Mouse (Mus musculus) left cerebral cortex, adult 2 months (tissue): Measurements from ENCODE around the gene Selenom. TPM values are rescaled to one million over a fixed set of nuclear protein-coding genes. Genes with fewer than 3 reads are reported as not detected.

Experiments
- DNase-seq, 2 experiments: peaks; one replicate each; pipeline ENCODE4 v3.0.0; 2021 to 2022; ENCODE audit warnings: low spot score in 2 of 2, mixed read lengths in 1 of 2; ENCODE audit errors: extremely low spot score in 1 of 2
- H3K27ac ChIP-seq: fragments of 200-600 bp; 2 replicates; pipeline ENCODE4 v1.8.1; 2022
- H3K4me3 ChIP-seq: fragments of 200-600 bp; 2 replicates; pipeline ENCODE4 v1.8.1; 2022
- CTCF ChIP-seq: fragments of 200-600 bp; IDR thresholded peaks from 2 replicates; pipeline ENCODE4 v1.8.1; 2022; ENCODE audit warnings: antibody characterized with exemption, mild to moderate bottlenecking, moderate library complexity
- intact Hi-C: fragments of 180-260 bp; cut with DNase I; formaldehyde crosslinking; loops from one replicate; pipeline ENCODE4 v1.15.1; 2025
- total RNA-seq, 2 experiments: library from RNA; stranded (reverse); gene quantifications; 2 replicates each; pipeline ENCODE4 v1.2.3; 2021

Selenom gene
- total RNA-seq, 2 experiments from 2014 or later = 135 to 138 TPM

DNA sequence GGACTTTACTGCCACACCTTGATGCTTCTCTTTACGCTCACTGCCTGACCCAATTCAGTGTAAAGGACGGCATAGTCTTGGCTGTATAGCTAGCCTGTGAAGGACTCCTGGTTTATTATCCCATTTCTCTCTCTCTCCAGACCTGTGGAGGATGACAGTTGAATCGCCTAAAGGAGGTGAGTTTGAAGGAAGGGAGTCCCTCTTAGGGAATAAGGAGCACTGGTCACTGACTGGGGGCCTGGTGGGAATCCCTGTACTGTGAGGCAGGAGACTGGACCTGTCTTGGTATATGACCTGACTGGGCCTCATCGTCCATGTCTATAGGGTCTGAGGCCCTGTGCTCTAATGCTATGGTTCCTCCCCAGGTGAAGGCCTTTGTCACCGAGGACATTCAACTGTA, 1.6 kb downstream of the Selenom start:
- TF ChIP-seq CTCF = no peak
- intact Hi-C loops = no loop called here
- no peak for DNase-seq
- H3K4me3 ChIP-seq = peak overlapping the region; percentile 58
- H3K27ac ChIP-seq = 0 out of 2 replicates have a peak overlapping the region, but pooled peaks have one; percentile 86

DNA sequence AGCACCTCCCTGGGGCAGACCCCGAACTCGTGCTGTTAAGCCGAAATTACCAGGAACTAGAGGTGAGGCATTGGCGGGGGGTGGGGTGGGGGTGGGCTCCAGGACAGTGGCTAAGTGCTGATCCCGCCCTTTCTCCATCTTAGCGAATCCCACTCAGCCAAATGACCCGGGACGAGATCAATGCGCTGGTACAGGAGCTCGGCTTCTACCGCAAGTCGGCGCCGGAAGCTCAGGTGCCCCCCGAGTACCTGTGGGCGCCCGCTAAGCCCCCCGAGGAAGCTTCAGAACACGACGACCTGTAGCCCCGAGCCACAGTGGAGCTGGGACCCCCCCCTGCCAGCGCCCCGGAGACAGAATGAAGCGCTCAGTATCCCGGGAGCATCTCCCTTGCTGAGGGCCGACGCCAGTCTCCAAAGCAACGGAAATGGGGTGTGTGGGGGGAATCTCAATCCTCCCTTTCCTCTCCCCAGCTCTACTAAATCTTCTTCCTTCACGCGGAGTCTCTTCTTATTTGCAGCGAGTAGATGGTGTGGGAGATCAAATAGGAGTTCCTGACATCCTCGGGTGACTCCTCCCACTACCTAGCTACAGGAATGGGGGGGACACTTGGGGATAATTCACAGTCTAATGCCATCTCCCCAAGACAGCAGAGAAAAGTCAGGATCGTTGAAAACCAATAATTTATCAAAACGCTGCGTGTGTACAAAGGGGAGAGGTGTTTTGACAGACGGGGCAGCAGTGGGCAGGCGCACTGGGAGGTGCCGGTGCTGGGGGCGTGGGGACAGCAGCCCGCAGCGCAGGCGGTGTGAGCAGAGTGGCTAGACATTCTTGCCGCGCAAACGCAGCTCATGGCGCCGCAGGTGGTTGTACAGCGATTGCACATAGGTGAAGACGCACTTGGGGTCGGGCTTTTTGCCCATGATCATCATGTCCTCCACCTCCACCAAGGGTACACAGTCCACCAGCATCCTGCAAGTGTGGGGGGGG, 2.7 kb downstream of the Selenom start:
- DNase-seq = peak in 1 of 2 experiments; percentile 48
- H3K27ac ChIP-seq = no peak overlapping the region
- peak overlapping the region; percentile 3; the same call in 1 of the 2 replicates for H3K4me3 ChIP-seq
- TF ChIP-seq CTCF = no peak
- intact Hi-C loops = no loop called here

DNA sequence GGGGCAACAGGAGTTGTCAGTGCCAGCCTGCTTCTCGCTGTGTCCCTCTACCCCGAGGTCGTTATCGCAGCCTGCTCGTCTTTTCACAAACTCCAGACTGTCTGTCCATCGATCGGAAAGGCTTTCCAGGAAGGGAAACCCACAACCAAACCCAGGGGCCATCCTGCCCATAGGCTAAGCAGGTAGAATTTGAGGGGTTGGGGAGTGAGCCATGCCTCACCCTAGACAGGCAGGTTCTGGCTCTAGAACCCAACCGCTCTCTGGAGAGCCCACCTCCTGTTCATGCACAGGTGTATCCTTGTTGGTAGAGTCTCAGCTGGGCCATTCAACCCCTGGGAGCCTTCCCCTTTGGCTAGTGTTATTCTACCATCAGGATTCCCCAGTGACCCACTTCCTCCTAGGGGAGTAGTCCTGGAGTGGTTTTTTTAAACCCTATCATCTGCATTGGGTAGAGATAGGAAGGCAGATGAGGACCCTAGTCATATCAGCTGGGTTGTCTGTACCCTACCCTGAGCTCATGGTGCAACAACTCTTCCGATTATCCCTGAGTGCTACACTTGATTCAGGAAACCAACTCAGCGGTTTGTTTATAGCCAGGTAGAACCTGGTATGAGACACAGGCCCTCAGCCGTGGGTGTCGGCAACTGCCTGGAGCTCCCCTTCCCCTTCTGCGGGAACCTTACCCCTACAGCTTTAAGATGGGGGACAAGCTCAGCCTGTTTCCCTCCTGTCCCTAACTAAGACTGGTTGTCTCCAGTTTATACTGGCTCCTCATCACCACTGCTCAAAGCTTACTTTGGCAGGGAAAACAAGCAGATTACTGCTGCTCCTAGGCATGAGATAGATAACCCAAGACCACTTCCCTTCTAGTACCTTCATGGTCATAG, 3.6 kb downstream of the Selenom start:
- intact Hi-C loops = no loop called here
- no peak for TF ChIP-seq CTCF
- no peak overlapping the region for H3K27ac ChIP-seq
- DNase-seq = no peak
- H3K4me3 ChIP-seq = no peak overlapping the region

DNA sequence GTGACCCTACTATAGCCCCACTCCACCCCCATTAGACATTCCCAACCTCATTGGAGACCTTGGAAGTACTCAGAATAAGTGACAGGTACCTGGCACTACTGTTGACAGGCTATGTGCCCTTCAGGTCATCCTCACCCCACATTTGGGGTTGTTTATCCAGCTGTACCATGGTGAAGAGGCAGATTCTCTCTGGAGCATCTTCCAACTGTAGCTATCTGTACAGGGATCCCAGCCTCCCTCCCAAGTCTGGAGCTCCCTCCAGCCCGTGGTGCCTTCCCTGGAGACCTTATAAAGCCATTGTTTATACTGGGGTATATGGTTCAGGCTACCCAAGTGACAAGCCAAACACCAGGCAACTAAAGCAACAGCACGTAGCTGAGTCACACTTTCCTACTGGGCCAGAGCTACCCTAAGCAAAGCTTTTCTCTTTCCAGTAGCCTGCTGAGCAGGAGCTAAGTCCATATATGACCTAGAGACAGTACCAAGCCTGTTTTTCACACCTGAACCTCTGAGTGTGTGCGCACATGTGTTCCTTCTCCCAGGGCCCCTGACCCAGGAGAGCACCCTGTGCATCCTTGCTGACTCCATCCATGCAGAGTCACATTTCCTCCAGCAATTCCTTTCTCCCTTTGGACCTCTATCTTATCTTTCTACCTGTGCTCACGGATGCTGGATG, 4.7 kb downstream of the Selenom start:
- H3K4me3 ChIP-seq = no peak overlapping the region
- no peak overlapping the region for H3K27ac ChIP-seq
- no peak for DNase-seq
- no peak for TF ChIP-seq CTCF
- intact Hi-C loops = no loop called here

DNA sequence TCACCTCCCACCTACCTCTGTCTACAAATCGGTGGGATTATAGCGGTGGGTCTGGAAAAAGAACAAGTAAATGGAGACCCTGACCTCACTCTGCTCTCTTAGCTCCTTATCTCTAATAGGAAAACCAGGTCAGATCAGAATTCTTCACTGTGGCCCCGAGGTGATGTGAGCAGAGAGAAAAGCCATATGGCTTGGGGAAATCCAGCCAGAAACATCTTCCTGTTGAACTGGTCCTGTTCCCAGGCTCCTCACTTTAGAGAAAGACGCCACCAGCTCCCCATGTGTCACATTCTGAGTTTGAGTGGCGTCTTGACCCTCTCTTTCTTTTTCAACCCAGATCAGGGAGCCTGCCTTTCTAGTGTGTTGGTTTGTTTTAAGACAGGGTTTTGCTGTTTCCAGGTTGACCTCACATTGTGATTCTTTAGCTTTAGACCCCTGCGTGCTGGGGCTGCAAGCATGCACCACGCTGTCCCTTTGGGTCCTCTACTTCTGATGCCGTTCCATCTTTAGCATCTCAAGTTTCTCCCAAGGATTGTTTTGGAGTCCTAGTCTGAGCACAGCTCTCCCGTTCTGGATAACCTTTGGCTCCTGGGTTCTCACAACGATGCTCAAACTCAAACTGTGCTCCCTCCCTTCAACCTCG, 5.4 kb downstream of the Selenom start:
- H3K27ac ChIP-seq = no peak overlapping the region
- no peak overlapping the region for H3K4me3 ChIP-seq
- intact Hi-C loops = no loop called here
- DNase-seq = no peak
- TF ChIP-seq CTCF = no peak

DNA sequence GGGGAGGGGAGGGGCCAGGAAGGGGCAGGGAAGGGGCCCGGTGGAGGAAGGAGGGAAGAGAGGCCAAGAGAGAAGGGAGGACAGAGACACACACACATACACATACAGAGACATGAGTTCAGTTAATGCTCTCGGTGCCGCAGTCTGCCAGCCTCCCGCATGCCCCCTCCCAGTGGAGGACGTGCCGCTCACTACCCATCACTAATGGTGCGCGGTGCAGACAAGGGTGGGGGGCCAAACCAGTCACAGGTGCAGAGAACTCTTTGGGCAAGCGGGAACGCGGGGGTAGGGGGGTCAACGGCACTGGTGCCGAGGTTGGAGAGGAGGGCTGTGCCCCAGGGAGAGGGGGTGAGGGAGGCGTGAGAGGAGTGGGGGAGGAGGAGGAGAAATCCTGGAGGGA, 6.4 kb downstream of the Selenom start:
- H3K27ac ChIP-seq = no peak overlapping the region
- H3K4me3 ChIP-seq = no peak overlapping the region
- intact Hi-C loops = no loop called here
- no peak for DNase-seq
- no peak for TF ChIP-seq CTCF

DNA sequence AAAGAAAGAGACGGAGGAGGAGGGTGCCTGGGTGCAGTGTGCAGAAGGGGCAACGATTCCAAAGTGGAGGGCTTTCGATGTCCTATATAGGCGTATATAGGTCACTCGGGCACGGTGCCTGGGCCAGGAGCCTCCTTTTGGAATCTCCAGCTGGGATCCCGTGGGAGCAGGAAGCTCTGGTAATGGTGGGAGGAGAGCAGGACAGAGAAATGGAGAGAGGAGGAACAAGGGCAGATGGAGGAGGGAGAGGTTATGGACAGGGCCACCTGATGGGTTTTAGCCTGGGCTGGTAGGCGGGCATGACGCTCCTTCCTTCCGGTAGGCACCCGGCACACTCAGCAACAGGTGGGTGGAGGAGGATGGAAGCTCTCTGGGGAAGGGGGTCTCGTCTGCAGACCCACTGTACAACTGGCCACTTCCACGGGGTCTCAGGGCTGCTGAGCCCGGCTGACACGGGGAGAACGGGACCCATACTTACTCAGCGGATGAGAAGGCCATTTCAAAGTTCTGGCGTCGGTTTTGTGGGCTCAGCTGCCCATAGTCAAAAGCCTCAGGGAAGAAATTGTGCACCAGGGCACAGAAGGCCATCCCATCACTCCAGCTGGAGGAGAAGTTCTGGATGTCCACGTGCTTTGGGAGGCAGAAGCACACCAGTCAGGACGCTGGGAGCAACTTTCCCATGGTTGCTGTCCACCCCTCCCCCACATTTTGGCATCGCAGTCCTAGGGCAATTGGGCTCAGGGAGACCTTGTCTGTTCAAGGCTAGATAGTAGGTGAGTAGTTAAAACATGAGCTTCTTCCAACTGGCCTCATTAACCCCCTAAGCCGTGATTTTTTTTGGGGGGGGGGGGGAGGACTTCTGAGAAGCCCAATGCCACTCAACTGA, 7.1 kb downstream of the Selenom start:
- H3K4me3 ChIP-seq = no peak overlapping the region
- TF ChIP-seq CTCF = no peak
- H3K27ac ChIP-seq = no peak overlapping the region
- DNase-seq = no peak
- intact Hi-C loops = no loop called here

DNA sequence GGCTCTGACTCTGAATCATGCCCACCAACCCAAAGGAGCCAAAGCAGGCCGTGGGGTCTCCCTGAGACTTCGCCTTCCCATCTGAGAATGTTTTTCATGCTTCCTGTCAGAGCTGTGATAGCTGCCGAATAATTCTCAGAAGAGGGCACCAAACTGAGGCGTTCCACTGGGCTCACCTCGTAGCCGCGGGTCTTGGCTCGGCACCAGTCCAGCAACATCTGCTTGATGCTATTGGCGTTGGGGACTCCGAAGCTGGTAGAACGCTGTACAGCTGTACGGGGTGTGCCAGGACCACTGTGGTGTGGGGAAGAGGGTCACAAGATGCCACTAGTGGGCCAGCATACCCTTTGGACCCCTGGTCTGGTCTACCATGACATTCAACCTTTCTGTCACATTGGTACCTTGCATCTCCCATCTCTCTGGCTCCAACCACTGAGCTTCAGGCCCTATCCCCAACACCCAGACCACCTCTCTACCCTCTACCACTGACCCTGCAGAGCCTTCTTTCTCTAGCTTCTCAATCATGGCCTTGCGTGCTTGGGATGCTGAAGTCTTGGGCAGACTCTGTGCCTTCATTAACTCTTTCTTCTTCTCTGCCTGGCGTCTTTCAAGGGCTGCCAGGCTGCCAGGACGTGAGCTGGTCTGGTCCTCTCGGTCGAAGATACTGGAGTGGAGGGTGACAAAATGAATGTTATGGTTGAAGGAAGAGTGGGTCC, 8.0 kb downstream of the Selenom start:
- Histone ChIP-seq H3K4me3 (no peak overlapping the region), H3K27ac (no peak overlapping the region)
- no peak for TF ChIP-seq CTCF
- DNase-seq = no peak
- intact Hi-C loops = no loop called here

DNA sequence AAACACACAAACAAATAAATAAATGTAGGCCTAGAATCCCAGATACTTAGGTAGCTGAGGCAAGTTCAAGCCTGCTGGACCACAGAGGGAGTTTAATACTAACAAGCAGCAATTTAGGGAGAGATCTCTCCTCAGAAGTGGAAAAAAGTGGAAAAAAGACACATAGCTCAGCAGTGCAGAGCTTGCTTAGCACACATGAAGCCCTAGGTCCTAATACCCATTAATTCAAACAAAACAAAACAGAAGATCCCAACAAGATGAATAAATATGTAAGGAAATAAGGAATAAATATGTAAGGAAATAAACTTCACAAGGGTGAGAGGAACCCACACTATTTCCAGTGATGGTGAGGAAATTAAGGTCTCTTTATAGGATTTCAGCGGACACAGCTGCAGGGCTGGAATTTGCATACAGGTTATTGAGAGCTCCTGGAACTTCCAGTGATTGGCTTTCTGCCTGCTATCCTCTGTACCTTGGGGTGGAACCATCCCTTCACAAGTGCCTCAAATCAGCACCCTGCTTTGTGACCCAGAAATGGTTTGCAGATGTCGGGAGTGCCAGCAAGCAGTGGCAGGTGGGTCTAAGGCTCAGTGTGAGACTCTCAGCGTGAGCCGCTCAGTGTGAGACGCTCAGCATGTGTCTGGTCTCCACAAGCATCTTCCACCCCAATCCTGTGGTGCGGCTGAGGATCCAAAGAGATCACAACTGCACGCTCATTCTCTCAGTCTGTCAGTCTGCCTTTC, 9.5 kb downstream of the Selenom start:
- no peak for DNase-seq
- Histone ChIP-seq H3K4me3 (no peak overlapping the region), H3K27ac (no peak overlapping the region)
- TF ChIP-seq CTCF = no peak
- intact Hi-C loops = no loop called here
